Mouse (Mus musculus): ENCODE results near the gene Sun1. TPM values are rescaled to one million over a fixed set of nuclear protein-coding genes. Genes with fewer than 3 reads are reported as not detected.

Sun1 gene
- polyA plus RNA-seq, 1 experiment from 2014 or later = 59.3 TPM

GRCm38 (mm10) chr5:139232083-139232482, 31.6 kb downstream of the Sun1 start:
- Histone ChIP-seq H3K4me3 (replicated peaks) (no peak overlapping the region), H3K4me1 (no peaks in the 10 kb centered on the region), H3K4me2 (no peak overlapping the region), H3K27me3 (no peaks in the 10 kb centered on the region), H3K9me3 (no peaks in the 10 kb centered on the region), H3K36me3 (replicated peaks) (peaks cover 93% of the 10 kb centered on the region), H3K27ac (no peak overlapping the region), H3K9ac (no peak overlapping the region)
- 72% methylated on average over 3 of the region's 3 CpGs for WGBS
- no peak for ATAC-seq (ENCODE audit: low FRiP score)

DNA sequence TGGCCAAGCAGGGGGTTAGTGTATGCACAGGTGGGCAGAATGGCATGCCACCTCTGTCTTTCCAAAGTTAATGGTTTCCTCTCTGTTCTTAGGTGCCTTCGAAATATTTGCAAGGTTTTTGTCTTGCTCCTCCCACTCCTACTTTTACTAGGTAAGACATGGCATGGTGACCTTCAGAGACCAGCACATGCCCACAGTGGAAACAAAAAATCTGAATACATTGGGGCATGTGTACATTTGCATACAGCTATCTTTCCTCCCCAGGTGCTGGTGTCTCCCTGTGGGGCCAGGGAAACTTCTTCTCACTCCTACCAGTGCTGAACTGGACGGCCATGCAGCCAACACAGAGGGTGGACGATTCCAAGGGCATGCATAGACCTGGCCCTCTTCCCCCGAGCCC, 34.0 kb downstream of the Sun1 start:
- no peak overlapping the region for H3K4me2 ChIP-seq
- H3K27ac ChIP-seq = no peak overlapping the region
- H3K36me3 ChIP-seq (replicated peaks) = peaks cover 94% of the 10 kb centered on the region
- WGBS = 91% methylated on average over 4 of the region's 4 CpGs
- no peak overlapping the region for H3K9ac ChIP-seq
- no peaks in the 10 kb centered on the region for H3K27me3 ChIP-seq
- H3K4me1 ChIP-seq = no peaks in the 10 kb centered on the region
- H3K9me3 ChIP-seq = no peaks in the 10 kb centered on the region
- no peak overlapping the region for H3K4me3 ChIP-seq (replicated peaks)
- ATAC-seq (ENCODE audit: low FRiP score) = no peak

- no peaks in the 10 kb centered on the region for H3K9me3 ChIP-seq
- no peak overlapping the region for H3K4me3 ChIP-seq (replicated peaks)
- H3K9ac ChIP-seq = no peak overlapping the region
- no peaks in the 10 kb centered on the region for H3K27me3 ChIP-seq
- H3K4me1 ChIP-seq = no peaks in the 10 kb centered on the region
- no peak overlapping the region for H3K4me2 ChIP-seq
- H3K27ac ChIP-seq = no peak overlapping the region
- 89% methylated on average over 4 of the region's 4 CpGs for WGBS
- H3K36me3 ChIP-seq (replicated peaks) = peaks cover 93% of the 10 kb centered on the region
- no peak for ATAC-seq (ENCODE audit: low FRiP score)
Observed at GRCm38 (mm10) chr5:139237436-139237835, 37.0 kb downstream of the Sun1 start.

DNA sequence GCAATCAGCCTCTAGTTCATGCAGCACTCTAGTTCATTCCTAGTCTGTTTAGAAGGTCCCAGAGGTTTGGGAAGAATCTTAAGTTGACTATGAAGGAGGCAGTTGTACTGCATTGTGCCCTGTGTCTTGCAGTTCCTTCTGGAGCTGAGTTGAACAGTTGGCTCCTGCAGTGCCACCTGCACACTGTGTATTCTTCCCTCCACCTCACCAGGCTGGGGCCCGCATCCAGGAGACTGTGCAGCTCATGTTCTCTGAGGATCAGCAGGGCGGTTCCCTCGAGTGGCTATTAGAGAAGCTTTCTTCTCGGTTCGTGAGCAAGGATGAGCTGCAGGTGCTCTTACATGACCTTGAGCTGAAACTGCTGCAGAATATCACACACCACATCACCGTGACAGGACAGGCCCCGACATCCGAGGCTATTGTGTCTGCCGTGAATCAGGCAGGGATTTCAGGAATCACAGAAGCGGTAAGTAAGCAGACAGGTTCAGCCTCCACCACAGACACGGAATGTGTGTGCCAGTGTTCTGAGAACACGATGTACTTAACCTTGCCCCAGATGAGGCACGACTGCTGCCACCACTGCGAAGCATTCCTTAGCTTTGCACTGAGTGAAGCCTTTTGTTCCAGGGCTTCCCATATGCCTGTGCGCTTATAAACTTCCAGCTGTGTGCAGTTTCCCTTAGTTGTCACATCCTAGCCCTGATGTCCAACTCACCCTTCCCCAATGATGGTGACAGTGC, 40.8 kb downstream of the Sun1 start:
- H3K4me3 ChIP-seq (replicated peaks) = no peak overlapping the region
- no peak overlapping the region for H3K27ac ChIP-seq
- no peak overlapping the region for H3K9ac ChIP-seq
- no peak overlapping the region for H3K4me2 ChIP-seq
- H3K4me1 ChIP-seq = no peaks in the 10 kb centered on the region
- peaks cover 98% of the 10 kb centered on the region for H3K36me3 ChIP-seq (replicated peaks)
- WGBS = 92% methylated on average over 15 of the region's 15 CpGs
- no peaks in the 10 kb centered on the region for H3K9me3 ChIP-seq
- H3K27me3 ChIP-seq = no peaks in the 10 kb centered on the region
- ATAC-seq (ENCODE audit: low FRiP score) = no peak

DNA sequence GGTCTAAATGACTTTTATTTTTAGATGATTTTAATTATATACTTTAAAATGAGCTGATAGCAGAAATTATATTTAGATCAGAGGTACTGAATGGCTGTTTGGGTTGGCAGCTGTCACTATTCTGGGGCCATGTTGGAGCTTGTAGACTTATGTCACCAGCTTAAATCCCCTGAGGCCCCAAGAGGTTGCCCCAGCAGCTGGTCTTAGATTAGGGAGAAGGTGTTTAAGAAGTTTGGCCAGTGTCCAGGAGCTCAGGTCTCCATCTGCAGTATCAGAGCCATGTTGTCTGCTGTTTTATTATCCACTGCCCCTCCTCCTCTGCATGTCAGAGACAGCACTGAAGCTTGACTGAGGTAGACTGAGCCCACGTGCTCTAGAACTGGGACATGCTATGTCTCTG, 42.9 kb downstream of the Sun1 start:
- Histone ChIP-seq H3K4me1 (no peaks in the 10 kb centered on the region), H3K27me3 (no peaks in the 10 kb centered on the region), H3K36me3 (replicated peaks) (peaks cover 98% of the 10 kb centered on the region), H3K9ac (no peak overlapping the region), H3K9me3 (no peaks in the 10 kb centered on the region), H3K4me2 (no peak overlapping the region), H3K4me3 (replicated peaks) (no peak overlapping the region), H3K27ac (no peak overlapping the region)
- WGBS = 82% methylated on average over 1 of the region's 1 CpGs
- ATAC-seq (ENCODE audit: low FRiP score) = no peak

GRCm38 (mm10) chr5:139247767-139248166, 47.3 kb downstream of the Sun1 start:
- ATAC-seq (ENCODE audit: low FRiP score) = no peak
- 91% methylated on average over 3 of the region's 3 CpGs for WGBS
- no peak overlapping the region for H3K27ac ChIP-seq
- H3K9ac ChIP-seq = no peak overlapping the region
- H3K4me1 ChIP-seq = peaks cover 5% of the 10 kb centered on the region
- no peak overlapping the region for H3K4me3 ChIP-seq (replicated peaks)
- no peaks in the 10 kb centered on the region for H3K27me3 ChIP-seq
- no peaks in the 10 kb centered on the region for H3K9me3 ChIP-seq
- H3K4me2 ChIP-seq = no peak overlapping the region
- H3K36me3 ChIP-seq (replicated peaks) = peaks cover 77% of the 10 kb centered on the region

GRCm38 (mm10) chr5:139248846-139249245, 48.4 kb downstream of the Sun1 start:
- peaks cover 66% of the 10 kb centered on the region for H3K36me3 ChIP-seq (replicated peaks)
- H3K27ac ChIP-seq = no peak overlapping the region
- no peak overlapping the region for H3K9ac ChIP-seq
- H3K4me1 ChIP-seq = peaks cover 14% of the 10 kb centered on the region
- no peaks in the 10 kb centered on the region for H3K27me3 ChIP-seq
- WGBS = 84% methylated on average over 3 of the region's 3 CpGs
- ATAC-seq (ENCODE audit: low FRiP score) = no peak
- no peaks in the 10 kb centered on the region for H3K9me3 ChIP-seq
- H3K4me3 ChIP-seq (replicated peaks) = no peak overlapping the region
- H3K4me2 ChIP-seq = no peak overlapping the region

DNA sequence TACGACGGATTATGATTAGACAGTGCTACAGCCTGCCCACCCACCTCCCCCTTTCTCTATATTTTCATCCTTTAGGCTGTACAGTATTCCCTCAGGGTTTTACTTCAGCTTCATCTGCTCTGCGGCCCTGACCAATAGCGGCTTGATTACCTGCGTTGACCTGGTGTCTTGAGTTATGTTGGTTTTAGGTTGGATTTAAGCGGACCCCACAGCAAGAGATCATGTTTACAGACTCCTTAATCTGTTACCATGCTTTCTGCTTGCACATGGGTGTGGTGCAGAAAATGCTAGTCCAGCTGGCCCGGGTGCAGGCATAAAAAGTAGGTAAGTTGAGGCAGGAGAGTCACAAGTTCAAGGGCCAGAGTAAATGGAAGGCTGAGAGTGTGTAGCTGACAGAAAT, 50.8 kb downstream of the Sun1 start:
- peaks cover 32% of the 10 kb centered on the region for H3K4me1 ChIP-seq
- H3K36me3 ChIP-seq (replicated peaks) = peaks cover 47% of the 10 kb centered on the region
- no peak for ATAC-seq (ENCODE audit: low FRiP score)
- H3K27ac ChIP-seq = no peak overlapping the region
- 89% methylated on average over 7 of the region's 7 CpGs for WGBS
- H3K9ac ChIP-seq = peak overlapping the region; percentile 86
- H3K4me2 ChIP-seq = peak overlapping the region; percentile 91
- peak overlapping the region; percentile 88 for H3K4me3 ChIP-seq (replicated peaks)
- H3K9me3 ChIP-seq = no peaks in the 10 kb centered on the region
- H3K27me3 ChIP-seq = no peaks in the 10 kb centered on the region

DNA sequence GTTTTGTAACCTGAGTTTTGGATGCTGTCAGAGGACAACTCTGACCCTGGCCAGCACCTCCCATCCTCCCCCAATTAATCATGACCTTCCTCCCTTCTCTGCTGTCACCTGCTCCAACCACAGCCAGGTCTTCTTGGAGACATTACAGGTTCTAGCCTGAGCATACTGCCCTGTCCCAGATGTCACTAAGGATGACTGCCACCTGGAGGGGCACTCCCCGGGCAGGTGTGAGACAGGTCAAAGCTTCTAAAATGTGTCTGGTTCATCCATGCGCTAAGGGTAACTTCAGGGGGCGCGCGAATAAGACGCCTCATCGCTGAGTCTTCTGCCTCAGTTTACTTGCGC, 51.3 kb downstream of the Sun1 start:
- no peaks in the 10 kb centered on the region for H3K9me3 ChIP-seq
- H3K4me3 ChIP-seq (replicated peaks) = peak overlapping the region; percentile 88
- ATAC-seq (ENCODE audit: low FRiP score) = peak; percentile 71; the same call in 1 of the 2 replicates
- 2% methylated on average over 8 of the region's 8 CpGs for WGBS
- H3K27ac ChIP-seq = peak overlapping the region; percentile 89
- peak overlapping the region; percentile 91 for H3K4me2 ChIP-seq
- H3K9ac ChIP-seq = peak overlapping the region; percentile 86
- H3K4me1 ChIP-seq = peaks cover 33% of the 10 kb centered on the region
- H3K27me3 ChIP-seq = no peaks in the 10 kb centered on the region
- peaks cover 42% of the 10 kb centered on the region for H3K36me3 ChIP-seq (replicated peaks)

GRCm38 (mm10) chr5:139252081-139252909, 51.9 kb downstream of the Sun1 start, which contains the start of gene Get4:
Get4 (plus strand) TSS chr5:139252324.
- H3K9me3 ChIP-seq = no peaks in the 10 kb centered on the region
- peak within 1 kb of the TSS; percentile 86 for H3K9ac ChIP-seq
- H3K4me2 ChIP-seq = peak within 1 kb of the TSS; percentile 91
- under 1% methylated on average over 70 of the region's 90 CpGs for WGBS
- H3K27ac ChIP-seq = peak within 1 kb of the TSS; percentile 89
- peaks cover 36% of the 10 kb centered on the region for H3K36me3 ChIP-seq (replicated peaks)
- H3K4me3 ChIP-seq (replicated peaks) = peak within 1 kb of the TSS; percentile 88
- H3K4me1 ChIP-seq = peaks cover 39% of the 10 kb centered on the region
- ATAC-seq (ENCODE audit: low FRiP score) = peak; percentile 96
- H3K27me3 ChIP-seq = no peaks in the 10 kb centered on the region

GRCm38 (mm10) chr5:139252910-139253245, 52.4 kb downstream of the Sun1 start:
- peaks cover 39% of the 10 kb centered on the region for H3K4me1 ChIP-seq
- H3K9ac ChIP-seq = peak overlapping the region; percentile 86
- peak overlapping the region; percentile 89 for H3K27ac ChIP-seq
- 1% methylated on average over 7 of the region's 7 CpGs for WGBS
- H3K9me3 ChIP-seq = no peaks in the 10 kb centered on the region
- peak; percentile 10 for ATAC-seq (ENCODE audit: low FRiP score)
- peak overlapping the region; percentile 88 for H3K4me3 ChIP-seq (replicated peaks)
- H3K4me2 ChIP-seq = peak overlapping the region; percentile 91
- no peaks in the 10 kb centered on the region for H3K27me3 ChIP-seq
- H3K36me3 ChIP-seq (replicated peaks) = peaks cover 31% of the 10 kb centered on the region

DNA sequence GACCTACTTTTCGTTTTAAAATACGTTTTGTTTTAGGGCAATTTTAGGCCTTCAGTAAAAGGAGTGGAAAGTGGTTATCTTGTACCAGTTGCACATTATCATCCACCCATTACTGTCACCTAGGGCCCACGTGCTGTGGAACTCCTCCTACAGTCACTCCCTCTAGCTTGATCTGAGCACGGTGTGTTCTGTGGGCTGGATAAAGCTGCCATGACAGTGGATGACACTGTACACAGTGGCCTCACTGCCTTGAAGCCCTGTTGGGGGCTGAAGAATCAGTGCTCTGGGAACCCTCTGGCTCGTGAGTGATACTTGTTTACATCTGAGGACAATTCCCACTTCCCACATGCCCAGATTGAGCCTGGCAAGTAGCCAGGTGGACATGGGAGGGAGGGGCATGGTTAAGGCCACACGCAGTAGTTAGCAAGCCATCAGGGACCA, 52.9 kb downstream of the Sun1 start:
- 18% methylated on average over 6 of the region's 6 CpGs for WGBS
- H3K36me3 ChIP-seq (replicated peaks) = peaks cover 26% of the 10 kb centered on the region
- no peaks in the 10 kb centered on the region for H3K9me3 ChIP-seq
- no peaks in the 10 kb centered on the region for H3K27me3 ChIP-seq
- peak overlapping the region; percentile 91 for H3K4me2 ChIP-seq
- H3K4me1 ChIP-seq = peaks cover 39% of the 10 kb centered on the region
- peak overlapping the region; percentile 86 for H3K9ac ChIP-seq
- H3K27ac ChIP-seq = peak overlapping the region; percentile 89
- H3K4me3 ChIP-seq (replicated peaks) = peak overlapping the region; percentile 88
- ATAC-seq (ENCODE audit: low FRiP score) = no peak
